Mouse (Mus musculus): ENCODE results near the gene Patz1.

- no peak for TF ChIP-seq GATA1 (IDR thresholded peaks at IDR 0.05; ENCODE audit: borderline replicate concordance, low read length)
- no peak for TF ChIP-seq FLI1 (IDR thresholded peaks at IDR 0.05; ENCODE audit: low read length)
Measured at GRCm38 (mm10) chr11:3282887-3283286, 5.8 kb upstream of the Patz1 start.
